Mouse (Mus musculus) cerebellum, adult 8-10 months (tissue): ENCODE results near the gene Ddx10.
"Not testable (repeated sequence)": the region's sequence is repeated elsewhere in the genome, so short reads cannot be mapped to it uniquely, and the experiment has no call there.

Source experiments
- DNase-seq: peaks from one replicate; pipeline ENCODE4 v3.0.0; 2022

The Ddx10 gene

DNA sequence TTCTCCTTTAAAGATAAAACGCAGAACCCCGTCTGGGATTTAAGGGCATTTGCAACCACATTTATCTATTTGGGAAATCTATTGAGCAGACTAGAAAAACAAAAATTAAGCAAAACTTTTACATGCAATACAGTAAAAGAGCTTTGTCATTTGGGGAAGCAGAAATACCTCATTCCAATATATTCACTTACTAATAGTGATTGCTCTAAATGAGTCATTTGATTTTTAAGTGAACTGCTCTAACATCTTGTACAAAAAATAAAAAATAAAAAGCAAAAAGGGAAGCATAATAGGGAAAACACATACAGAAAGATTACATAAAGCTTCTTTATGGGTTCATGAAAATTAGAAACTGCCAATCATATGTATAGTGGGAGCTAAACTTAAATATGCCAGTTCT is 104.3 kb downstream of the Ddx10 start:
- DNase-seq: no peak

DNA sequence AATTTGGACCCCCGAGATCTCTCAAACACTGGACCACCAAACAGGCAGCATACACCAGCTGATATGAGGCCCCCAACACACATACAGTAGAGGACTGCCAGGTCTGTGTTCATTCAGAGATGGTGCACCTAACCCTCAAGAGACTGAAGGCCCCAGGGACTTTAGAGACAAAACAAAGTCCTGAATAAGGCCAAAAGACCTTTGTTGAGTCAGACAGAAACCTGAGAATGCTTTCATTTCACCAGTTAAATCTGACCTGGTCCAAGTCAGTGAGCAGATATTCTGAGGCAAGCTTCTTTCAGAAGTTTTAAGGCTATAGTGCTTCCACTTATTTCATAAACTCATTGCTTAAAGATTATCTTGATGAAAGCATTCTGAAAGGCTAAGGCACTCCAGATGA is 105.4 kb downstream of the Ddx10 start:
- not testable (repeated sequence) for DNase-seq

GRCm38 (mm10) chr9:53140610-53141165 is 107.2 kb downstream of the Ddx10 start:
- no peak for DNase-seq

- no peak for DNase-seq
Observed at GRCm38 (mm10) chr9:53132826-53133225, 115.0 kb downstream of the Ddx10 start.

GRCm38 (mm10) chr9:53130460-53130859 is 117.4 kb downstream of the Ddx10 start:
- no peak for DNase-seq

DNA sequence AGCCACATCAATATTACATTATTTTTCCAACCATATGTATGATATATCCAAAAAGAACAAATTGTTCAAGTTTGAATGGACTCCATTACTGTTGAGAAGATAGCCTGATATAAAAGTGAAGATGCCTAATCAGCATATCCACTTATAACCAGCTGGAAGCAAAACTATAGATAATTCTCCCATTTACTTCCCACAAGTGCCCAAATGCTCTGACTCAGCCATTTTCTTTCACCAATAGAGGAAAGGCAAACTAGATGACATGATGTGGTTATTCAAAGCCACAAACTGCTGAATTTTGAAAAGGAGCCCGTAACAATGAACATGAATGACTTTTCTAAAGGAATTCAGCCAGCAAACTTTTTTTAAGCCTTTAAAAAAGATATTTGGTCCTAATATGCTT is 146.8 kb downstream of the Ddx10 start:
- no peak for DNase-seq

DNA sequence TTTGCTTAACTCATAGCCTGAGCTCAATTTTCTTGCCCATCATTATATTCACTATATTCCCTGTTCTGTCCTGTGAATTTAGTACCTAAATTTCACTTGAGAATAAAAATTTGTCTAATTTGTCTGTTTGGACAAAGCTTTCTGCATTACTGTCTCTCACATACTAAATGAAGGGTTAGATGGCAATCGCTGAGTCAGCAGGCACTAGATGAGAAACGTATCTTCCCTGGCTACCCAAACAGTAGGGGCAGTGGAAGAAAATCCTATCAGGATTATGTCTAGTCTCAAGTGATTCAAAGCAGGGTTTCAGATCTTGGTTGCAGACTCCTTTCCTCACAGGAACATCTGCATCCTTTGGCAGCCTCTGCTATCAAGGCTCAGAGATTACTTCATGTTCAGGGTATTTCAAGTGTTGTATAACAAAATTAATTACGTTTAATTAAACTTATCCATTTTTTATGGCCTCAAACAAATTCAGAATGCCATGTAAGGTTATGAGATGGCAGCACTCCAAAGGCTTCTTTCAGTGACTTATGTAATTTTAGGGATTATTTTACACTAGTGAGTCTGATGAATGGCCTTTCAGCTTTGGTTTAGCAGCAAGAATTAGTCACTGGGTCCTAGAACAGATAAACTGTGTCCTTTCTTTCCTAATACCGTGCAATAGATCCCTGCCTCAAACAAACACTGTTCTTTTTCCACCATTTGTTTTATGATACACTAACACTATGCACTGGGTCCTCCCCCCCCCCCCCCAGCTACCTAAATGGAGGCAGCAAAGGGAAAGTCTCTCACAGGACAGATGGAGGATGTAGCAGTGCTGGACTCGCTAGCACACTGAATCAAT is 152.3 kb downstream of the Ddx10 start:
- DNase-seq: no peak

DNA sequence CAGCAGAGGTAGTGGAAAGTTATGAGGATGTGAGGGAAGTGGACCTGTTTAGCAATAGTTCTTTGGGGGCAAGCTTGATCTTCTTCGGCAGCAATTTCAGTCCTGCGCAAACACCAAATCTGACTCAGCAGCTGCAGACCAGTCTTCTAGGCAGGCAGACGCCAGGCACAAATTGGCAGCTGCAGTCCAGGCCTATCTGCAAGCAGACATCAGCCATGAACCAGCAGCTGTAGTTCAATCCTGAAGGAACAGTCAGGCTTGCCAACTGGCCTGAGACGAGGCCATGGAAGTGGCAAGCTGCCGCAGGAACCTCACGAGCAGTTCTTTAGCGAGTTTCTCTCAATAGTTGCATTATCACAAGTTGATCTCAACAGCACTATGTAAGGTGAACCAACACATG is 153.3 kb downstream of the Ddx10 start:
- no peak for DNase-seq

DNA sequence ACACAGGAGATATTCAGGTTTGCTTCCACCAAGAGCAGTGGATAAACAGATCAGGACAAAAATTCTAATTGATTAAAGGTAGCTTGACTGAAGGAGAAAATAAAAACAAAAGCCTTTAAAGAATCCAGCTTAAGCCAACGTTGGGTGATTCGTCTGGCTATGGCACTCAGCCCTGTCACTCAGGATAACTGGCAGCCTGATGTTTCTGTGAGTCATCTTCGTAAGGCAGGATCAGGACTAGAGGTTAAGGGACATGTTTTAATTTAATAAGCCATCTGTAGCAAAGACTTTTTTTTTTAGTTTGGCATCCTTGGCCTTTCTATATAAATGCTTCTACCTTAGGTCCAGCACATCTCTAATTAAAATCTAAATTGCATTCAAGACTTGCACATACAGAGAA is 170.2 kb downstream of the Ddx10 start:
- DNase-seq: no peak

DNA sequence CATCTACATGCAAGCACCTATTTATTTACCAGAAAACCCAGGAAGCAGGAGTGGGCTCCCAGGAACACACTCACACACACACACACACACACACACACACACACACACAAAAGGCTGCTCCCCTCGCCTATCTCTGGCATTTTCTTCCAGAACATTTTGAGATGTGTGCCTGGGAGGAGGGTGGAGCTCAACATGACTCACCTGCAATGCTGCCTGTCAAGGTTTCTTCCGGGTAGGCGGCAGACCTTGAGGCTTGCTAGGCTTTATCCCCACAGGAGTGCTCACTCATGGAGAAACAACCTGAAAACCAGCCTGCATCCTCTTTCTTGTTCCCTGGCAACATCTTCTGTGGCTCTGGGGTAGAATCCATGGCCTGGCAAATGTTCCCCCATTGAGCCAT is 171.9 kb downstream of the Ddx10 start:
- DNase-seq: no peak

GRCm38 (mm10) chr9:53074443-53074842 is 173.4 kb downstream of the Ddx10 start:
- no peak for DNase-seq

DNA sequence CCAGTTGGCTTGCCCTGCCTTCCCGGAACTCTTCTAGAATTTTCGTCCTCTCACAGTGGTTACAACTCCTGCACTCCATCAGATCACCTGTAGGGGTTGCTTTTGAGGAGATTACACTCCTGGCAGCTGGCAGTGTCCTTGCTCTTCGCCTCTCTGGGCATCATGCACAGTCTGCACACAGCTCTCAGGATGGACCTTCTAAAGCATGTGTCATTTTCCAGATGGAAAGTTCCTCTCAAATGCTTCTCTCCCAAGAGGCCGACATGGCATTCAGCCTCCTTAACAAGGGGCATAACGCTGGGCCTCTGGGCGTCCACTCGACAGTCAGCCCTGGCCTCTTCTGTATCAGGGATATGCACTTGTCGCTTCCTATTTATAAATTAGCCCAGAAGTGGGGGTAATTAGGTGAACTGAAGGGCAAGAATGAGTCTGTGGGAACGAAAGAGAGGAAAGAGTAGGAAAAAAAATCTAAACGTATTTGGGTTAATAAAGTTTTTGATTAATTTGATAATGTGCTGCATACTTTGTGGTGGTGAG is 174.2 kb downstream of the Ddx10 start:
- DNase-seq: no peak

DNA sequence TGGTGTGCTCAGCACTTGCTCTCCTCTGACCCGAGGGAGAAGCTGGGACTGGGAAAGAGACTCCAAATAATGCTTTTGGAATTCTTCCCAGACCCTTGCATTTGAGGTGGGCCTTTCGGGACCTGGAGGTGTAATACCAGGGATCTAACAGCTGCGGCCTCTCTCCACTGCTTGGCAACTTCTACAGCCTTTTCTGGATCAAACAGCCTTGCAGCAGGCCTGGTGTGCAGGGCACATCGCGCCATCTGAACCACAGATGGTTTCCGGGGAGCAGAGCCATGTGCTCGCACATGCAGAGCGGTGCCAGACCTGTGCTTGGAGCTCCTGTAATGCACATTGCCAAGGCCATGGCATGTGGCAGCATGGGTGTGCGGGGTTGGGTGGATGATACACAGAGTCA is 175.8 kb downstream of the Ddx10 start:
- no peak for DNase-seq

DNA sequence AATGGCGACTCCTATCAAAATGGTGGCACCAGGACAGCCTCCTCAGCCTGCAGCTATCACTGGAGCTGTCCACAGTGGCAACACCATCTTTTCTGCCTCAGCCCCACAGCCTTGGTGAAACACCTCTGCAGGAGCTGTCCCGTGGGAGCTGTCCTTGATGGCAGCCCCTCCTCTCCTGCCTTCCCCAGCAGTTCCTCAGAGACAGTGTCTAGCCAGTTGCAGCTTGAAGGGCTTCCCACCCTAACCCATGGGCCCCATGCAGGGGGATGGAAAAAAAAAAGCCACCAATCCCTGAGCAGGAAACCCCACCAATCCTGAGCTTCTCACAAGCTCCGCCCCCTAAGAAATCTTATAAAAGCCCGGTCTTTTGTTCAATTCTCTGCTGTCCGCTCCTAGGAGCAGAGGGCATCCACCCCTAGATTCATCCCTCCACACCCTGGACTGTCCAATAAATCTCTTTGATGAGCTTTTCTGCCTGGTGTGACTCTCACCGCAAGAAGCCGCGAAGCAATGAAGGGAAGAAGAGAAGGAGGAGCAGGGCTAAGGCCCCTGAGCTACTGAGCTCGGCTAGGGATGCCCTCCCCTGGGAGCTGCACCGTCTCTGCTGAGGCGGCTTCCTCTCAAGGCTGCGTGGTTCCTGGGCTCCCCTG is 176.9 kb downstream of the Ddx10 start:
- DNase-seq: no peak

GRCm38 (mm10) chr9:53068166-53068565 is 179.7 kb downstream of the Ddx10 start:
- no peak for DNase-seq

GRCm38 (mm10) chr9:53066428-53066827 is 181.4 kb downstream of the Ddx10 start:
- no peak for DNase-seq

DNA sequence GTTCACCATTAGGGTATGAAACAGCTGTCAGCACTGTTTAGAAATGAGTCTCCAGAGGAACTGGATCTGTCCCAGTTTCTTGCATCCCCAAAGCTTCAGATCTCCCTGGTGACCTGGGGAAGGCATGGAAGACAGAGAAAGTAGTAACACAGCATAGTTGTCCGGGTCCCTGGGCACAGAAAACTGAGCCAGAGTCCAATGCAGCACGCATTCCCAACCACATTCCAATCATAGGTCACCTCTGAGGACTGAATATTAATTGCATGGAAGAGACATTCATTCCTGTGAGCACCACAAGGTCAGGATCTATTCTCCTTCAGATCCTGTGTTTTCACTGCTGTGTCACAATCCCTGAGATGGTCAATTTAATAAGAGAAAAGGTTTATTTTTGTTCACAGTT is 182.8 kb downstream of the Ddx10 start:
- no peak for DNase-seq

DNA sequence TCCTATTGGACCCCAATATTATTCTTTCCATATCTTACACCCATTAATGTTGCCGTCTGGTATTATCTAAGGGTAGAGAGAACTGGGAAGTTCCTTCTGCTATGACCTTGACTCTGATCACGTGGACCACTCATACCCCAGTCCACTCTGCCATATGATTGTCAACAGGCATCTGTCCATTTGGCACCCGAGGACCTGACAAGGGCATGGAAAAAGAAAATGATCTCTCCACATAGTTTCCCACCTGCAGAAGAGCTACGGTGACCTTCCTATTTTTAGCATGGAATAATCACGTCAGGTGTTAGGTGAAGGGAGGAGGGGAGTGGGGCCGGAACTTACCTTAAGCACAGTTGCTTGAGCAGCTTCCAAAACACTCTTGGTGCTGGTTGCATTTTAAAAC is 183.3 kb downstream of the Ddx10 start:
- no peak for DNase-seq

DNA sequence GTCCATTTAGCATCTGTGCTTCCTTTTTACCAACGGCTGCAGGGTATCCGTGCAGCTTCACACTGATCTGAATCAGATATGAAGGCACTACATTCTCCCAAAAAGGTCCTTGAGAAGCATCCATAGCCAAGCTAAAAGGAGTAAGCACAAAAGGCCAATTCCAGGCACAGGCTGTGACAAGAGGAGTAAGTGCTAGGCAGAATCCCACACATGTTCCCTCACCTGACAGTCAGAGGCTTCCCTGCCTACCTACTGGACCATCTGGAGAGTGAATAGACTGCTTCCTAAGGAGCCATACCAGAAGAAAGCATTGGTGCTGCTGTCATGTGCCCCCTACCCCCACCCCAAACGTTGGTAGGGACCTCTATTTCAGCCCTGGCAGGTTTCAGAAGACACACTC is 192.5 kb downstream of the Ddx10 start:
- DNase-seq: no peak
